Mouse (Mus musculus): ENCODE data around the gene Ptprm.

DNA sequence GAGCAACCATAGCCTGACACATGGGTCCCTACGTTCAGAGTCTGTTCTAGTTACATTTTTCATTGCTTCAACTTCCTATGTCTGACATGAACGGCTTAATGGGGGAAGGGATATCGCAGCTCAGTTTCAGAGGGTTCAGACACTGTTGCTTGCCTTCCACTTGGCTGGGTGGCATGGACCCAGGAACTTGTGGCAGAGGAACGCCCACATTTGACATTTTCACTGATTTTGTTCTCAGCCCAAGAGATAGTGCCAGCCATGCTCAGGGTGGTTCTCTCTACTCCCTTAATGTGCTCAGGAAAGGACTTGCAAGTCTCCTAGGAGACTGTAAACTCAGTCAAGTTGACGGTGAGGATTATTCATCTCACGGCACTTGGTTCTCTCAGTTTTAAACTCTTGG lies 588.1 kb downstream of the Ptprm start:
- TF ChIP-seq CTCF (IDR thresholded peaks at IDR 0.05; ENCODE audit: borderline replicate concordance, insufficient read depth, low read depth, low read length), result no peak
- TF ChIP-seq POLR2A (IDR thresholded peaks at IDR 0.05; ENCODE audit: borderline replicate concordance, insufficient read depth, low read length), result no peak

All from cerebellum, adult 2 months (tissue).